Mouse (Mus musculus): ENCODE results near the gene Ccdc141. TPM values are rescaled to one million over a fixed set of nuclear protein-coding genes. Genes with fewer than 3 reads are reported as not detected.

Gene Ccdc141
- 10 to 100 TPM; 26.7 to 35.0 TPM for total RNA-seq (2021)
- long read RNA-seq, experiment 1, full-length matches to known transcripts: 4 of 7 reads
- long read RNA-seq, experiment 1, partial matches to known transcripts: 2 of 7 reads
- long read RNA-seq, experiment 1, other reads (novel, unspliced or antisense): 1 of 7 reads
- long read RNA-seq, experiment 2, full-length matches to known transcripts: 8 of 16 reads
- long read RNA-seq, experiment 2, partial matches to known transcripts: 3 of 16 reads
- long read RNA-seq, experiment 2, other reads (novel, unspliced or antisense): 5 of 16 reads

DNA sequence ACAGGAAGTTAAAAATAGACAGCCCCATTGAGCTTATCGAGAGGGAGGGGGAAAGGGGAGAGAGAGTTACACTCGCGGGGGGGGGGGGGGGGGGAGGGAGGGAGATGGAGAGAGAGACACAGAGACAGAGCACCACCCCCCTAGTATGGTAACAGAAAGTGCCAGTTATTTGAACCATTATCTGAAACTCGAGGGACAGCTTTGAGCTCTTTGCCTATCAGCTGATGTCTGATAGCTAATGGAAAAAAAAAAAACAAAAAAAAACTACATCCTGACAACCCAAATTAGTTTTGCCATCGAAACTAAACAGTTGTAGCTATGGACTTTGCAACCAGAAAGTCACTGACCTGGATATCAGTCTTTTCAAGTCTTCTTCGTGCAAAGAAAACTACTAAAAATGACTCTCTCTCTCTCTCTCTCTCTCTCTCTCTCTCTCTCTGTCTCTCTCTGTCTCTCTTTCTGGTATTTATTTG is at the start of gene Ccdc141:
Gene Ccdc141, minus strand, starts transcription at position 4 of the 473 bp plus-strand sequence.
- intact Hi-C loops (cut with DNase I; ENCODE audit: low total_unique reads): no loop called here
- no peak for DNase-seq

GRCm38 (mm10) chr2:77212885-77213284 is 42.4 kb upstream of the Ccdc141 start:
- no peak for DNase-seq
- intact Hi-C loops (cut with DNase I; ENCODE audit: low total_unique reads): no loop called here

- DNase-seq: no peak
- intact Hi-C loops (cut with DNase I; ENCODE audit: low total_unique reads): loop anchor here (10.0 kb wide), 1 partner anchor 122 kb away; no protein-coding TSS in a partner anchor
Measured at GRCm38 (mm10) chr2:77206951-77207350, 36.5 kb upstream of the Ccdc141 start.

DNA sequence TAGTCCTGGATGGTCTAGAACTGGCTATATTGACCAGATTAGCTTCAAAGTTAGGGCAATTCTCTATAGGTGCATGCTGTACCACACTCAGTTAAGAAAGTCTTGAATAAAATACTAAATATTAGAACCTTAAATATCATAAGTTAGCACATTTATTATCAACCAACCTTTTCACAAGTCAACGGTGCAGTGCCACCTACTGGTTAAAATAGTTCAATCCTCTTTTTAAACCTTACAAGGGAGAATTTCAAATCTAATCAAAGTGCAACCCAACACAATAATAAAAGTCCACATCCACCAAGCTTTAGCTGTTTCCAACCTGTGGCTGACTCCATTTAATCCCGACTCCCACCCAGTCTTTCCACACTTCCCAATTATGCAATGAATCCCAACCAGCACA is 33.5 kb upstream of the Ccdc141 start:
- no peak for DNase-seq
- intact Hi-C loops (cut with DNase I; ENCODE audit: low total_unique reads): loop anchor here (10.0 kb wide), 1 partner anchor 119 kb away; no protein-coding TSS in a partner anchor

GRCm38 (mm10) chr2:77201900-77202299 is 31.5 kb upstream of the Ccdc141 start:
- no peak for DNase-seq
- intact Hi-C loops (cut with DNase I; ENCODE audit: low total_unique reads): loop anchor here (10.0 kb wide), 1 partner anchor 117 kb away; no protein-coding TSS in a partner anchor

GRCm38 (mm10) chr2:77200958-77201614 is 30.6 kb upstream of the Ccdc141 start:
- DNase-seq: no peak
- intact Hi-C loops (cut with DNase I; ENCODE audit: low total_unique reads): loop anchor here (10.0 kb wide), 1 partner anchor 116 kb away; no protein-coding TSS in a partner anchor

DNA sequence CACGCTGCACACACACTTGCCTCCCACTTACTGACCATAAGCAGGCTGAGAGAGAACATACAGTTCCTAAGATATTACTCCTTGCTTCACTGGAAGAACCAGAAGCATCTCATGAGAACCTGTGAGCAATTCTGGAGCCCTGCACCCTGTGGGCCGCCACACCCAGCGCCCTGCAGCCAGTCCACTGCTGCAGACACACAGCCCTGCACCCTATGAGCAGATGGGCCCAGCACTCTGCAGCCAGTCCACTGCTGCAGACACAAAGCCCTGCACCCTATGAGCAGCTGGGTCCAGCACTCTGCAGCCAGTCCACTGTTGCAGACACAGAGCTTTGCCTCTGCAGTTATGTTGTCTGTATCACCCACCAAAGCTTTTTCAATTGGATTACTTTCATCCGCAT is 29.9 kb upstream of the Ccdc141 start:
- intact Hi-C loops (cut with DNase I; ENCODE audit: low total_unique reads): loop anchor here (10.0 kb wide), 1 partner anchor 116 kb away; no protein-coding TSS in a partner anchor
- no peak for DNase-seq

GRCm38 (mm10) chr2:77198246-77198645 is 27.8 kb upstream of the Ccdc141 start:
- intact Hi-C loops (cut with DNase I; ENCODE audit: low total_unique reads): no loop called here
- no peak for DNase-seq

- intact Hi-C loops (cut with DNase I; ENCODE audit: low total_unique reads): no loop called here
- DNase-seq: no peak
Measured at GRCm38 (mm10) chr2:77196819-77197218, 26.4 kb upstream of the Ccdc141 start.

- no peak for DNase-seq
Measured at GRCm38 (mm10) chr2:77195056-77195455, 24.6 kb upstream of the Ccdc141 start.

DNA sequence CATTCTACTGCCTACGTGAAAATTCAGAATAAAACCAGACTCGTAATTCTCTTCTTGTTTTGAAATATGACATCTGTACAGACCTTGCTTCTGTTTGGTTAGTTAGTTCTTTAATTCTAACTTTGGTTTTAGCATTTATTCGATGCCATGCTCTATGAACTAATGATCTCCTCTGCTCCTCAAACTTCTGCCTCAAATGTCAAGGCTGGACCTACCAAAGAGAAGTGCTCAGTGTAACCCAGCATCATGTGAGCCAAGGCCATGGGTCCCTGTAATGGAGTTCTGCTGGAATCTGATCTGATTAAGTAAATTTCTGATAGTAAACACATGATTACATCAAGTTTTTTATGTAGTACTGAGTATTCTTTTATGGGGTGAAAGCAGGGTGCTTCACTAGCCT is 21.4 kb upstream of the Ccdc141 start:
- no peak for DNase-seq
- intact Hi-C loops (cut with DNase I; ENCODE audit: low total_unique reads): no loop called here

More at GRCm38 (mm10) chr2:77195056-77195455, 24.6 kb upstream of the Ccdc141 start:
- intact Hi-C loops (cut with DNase I; ENCODE audit: low total_unique reads): no loop called here

DNA sequence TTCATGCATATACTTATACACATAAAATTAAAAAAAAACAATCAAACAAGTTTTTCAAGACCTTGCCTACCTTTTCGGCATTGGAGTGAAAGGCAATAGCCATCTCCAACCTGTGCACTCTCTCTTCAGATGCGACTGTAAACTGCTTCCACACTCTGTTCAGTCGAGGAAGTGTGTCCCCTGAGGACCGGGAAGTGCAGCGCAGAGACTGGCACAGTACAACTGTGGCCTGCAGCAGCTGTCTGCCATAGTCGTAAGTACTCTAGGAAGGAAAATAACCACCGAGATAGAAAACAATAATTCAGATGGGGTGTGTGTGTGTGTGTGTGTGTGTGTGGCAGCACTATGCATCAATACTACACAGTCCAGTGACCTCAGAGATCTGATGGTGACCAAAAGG is 20.5 kb upstream of the Ccdc141 start:
- intact Hi-C loops (cut with DNase I; ENCODE audit: low total_unique reads): no loop called here
- DNase-seq: no peak

- no peak for DNase-seq
- intact Hi-C loops (cut with DNase I; ENCODE audit: low total_unique reads): no loop called here
Measured at GRCm38 (mm10) chr2:77190301-77190700, 19.9 kb upstream of the Ccdc141 start.

DNA sequence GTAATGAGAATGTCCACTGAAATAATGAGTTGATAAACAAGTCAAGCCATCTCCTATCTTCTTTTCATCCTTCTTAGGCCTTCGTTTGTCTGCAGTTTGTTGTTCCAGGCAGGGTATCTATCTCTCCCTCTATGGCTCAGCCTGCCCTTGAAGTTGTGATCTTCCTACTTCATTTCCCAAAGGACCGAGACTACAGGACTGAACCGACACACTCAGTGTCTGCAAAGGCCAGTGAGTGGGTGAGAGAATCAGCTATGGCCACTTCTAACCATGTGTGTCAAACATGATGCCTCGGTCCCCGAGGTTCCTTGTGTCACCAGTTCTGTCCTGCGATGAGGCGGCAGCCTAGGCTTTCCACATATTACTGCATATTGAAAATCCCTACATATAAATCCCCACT is 19.2 kb upstream of the Ccdc141 start:
- intact Hi-C loops (cut with DNase I; ENCODE audit: low total_unique reads): no loop called here
- DNase-seq: no peak

- intact Hi-C loops (cut with DNase I; ENCODE audit: low total_unique reads): no loop called here
- no peak for DNase-seq
Measured at GRCm38 (mm10) chr2:77187501-77187900, 17.1 kb upstream of the Ccdc141 start.

DNA sequence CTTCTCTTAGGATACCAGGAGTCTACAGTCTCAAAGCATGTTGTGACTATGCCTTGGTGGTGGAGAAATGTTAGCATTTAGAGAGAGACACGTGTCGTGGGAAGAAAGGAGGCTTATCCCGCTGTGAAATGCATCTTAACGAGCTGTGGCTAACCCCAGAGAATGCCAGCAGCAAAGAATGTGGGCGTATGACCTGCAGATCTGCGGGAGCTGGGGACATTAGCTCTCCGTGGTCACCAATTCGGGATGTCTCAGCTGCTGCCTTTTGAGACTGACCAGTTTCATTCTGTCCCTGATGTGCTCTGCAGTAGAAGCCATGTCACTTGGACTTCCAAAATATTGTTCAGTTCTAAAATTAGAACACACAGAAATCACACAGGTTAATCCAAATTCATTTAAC is 16.5 kb upstream of the Ccdc141 start:
- no peak for DNase-seq
- intact Hi-C loops (cut with DNase I; ENCODE audit: low total_unique reads): no loop called here

- no peak for DNase-seq
- intact Hi-C loops (cut with DNase I; ENCODE audit: low total_unique reads): no loop called here
Measured at GRCm38 (mm10) chr2:77184049-77184571, 13.7 kb upstream of the Ccdc141 start.

DNA sequence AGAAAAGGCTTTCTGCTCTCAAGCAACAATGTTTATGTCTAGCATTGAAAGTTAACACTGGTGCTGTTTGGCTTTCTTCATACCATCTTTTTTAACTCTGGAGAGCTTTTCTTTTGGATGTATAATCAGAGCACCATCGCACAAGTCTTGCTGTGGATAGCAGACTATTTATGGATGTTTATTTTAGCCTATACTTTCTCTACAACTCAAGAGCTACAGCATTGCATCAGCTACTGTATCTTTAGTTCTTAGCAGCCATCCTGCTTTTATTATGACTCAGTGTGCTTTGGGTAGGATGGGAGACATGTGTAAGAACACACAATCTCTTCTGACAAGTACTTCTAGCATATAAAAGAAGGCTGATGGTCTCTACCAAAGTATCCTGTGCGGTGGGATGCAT is 13.2 kb upstream of the Ccdc141 start:
- intact Hi-C loops (cut with DNase I; ENCODE audit: low total_unique reads): no loop called here
- no peak for DNase-seq

- DNase-seq: no peak
Measured at GRCm38 (mm10) chr2:77182996-77183380, 12.6 kb upstream of the Ccdc141 start.

GRCm38 (mm10) chr2:77182271-77182995 is 12.0 kb upstream of the Ccdc141 start:
- DNase-seq: no peak
- intact Hi-C loops (cut with DNase I; ENCODE audit: low total_unique reads): no loop called here

More at GRCm38 (mm10) chr2:77182996-77183380, 12.6 kb upstream of the Ccdc141 start:
- intact Hi-C loops (cut with DNase I; ENCODE audit: low total_unique reads): no loop called here
